In genomic region chr3:122122127-122122663, GRCm38 (mm10) we compare ENCODE assay signal across 8 mouse cellular contexts.
DNase-seq lines count a peak whose midpoint lies in the region; ATAC-seq and TF ChIP-seq lines count a peak whose summit lies in the region.

No protein-coding gene starts in this region.

- peaks cover 5% of the 10 kb centered on the region; the same call in 1 of the 2 replicates for H3K4me1 ChIP-seq in forebrain, embryonic 11.5 days (replicated peaks; ENCODE audit: control insufficient read depth, insufficient read depth, low read length)
- peaks cover 10% of the 10 kb centered on the region for H3K4me1 ChIP-seq in heart, embryonic 16.5 days (ENCODE audit: control insufficient read depth, insufficient read depth, low read length)
- peaks cover 0 to 3% of the 10 kb centered on the region in 2 experiments; a peak in 2 of 4 replicates for H3K4me1 ChIP-seq in liver, embryonic 14.5 days (replicated peaks; ENCODE audit: control insufficient read depth in 2 of 2, insufficient read depth in 2 of 2, low read length in 1 of 2)
- peaks cover 12% of the 10 kb centered on the region for H3K4me1 ChIP-seq in neural tube, embryonic 13.5 days (replicated peaks)
- peaks cover 4% of the 10 kb centered on the region; the same call in 1 of the 2 replicates for H3K4me1 ChIP-seq in testis, adult 2 months (ENCODE audit: control insufficient read depth, insufficient read depth, low read length)

- no peaks in the 10 kb centered on the region for H3K27me3 ChIP-seq in forebrain, embryonic 11.5 days (ENCODE audit: control insufficient read depth, insufficient read depth, low read length)
- no peaks in the 10 kb centered on the region for H3K27me3 ChIP-seq in heart, embryonic 16.5 days (ENCODE audit: control insufficient read depth, insufficient read depth, low read length)
- H3K27me3 ChIP-seq in liver, embryonic 14.5 days (ENCODE audit: control insufficient read depth, insufficient read depth, low read length): no peaks in the 10 kb centered on the region
- H3K27me3 ChIP-seq in neural tube, embryonic 13.5 days: no peaks in the 10 kb centered on the region
- no peaks in the 10 kb centered on the region for H3K27me3 ChIP-seq in testis, adult 2 months (ENCODE audit: control insufficient read depth, insufficient read depth, low read length)

- DNase-seq in brain, embryonic 18.5 days (ENCODE audit: low read depth, low spot score): peak; percentile 51
- DNase-seq in forebrain, embryonic 11.5 days (ENCODE audit: low spot score): peak; percentile 92
- peak; percentile 98 for DNase-seq in kidney, postnatal 25 days
- peak in 2 of 3 experiments; percentile 49 to 54 for DNase-seq in liver, embryonic 14.5 days (ENCODE audit: low read depth in 3 of 3, low spot score in 3 of 3)

- TF ChIP-seq POLR2A in testis, adult 2 months (IDR thresholded peaks at IDR 0.05; ENCODE audit: control insufficient read depth, low read depth, low read length): no peak

- WGBS in forebrain, embryonic 11.5 days: 14% methylated on average over 17 of the region's 17 CpGs
- WGBS in heart, embryonic 16.5 days: 7% methylated on average over 17 of the region's 17 CpGs
- WGBS in liver, embryonic 14.5 days (ENCODE audit: insufficient replicate concordance): 8% methylated on average over 17 of the region's 17 CpGs
- WGBS in neural tube, embryonic 13.5 days: 15% methylated on average over 17 of the region's 17 CpGs

- ATAC-seq in CD4-positive, CD25-positive, alpha-beta regulatory T cell, adult 4 months: peak; percentile 70
- peak; percentile 87 for ATAC-seq in forebrain, embryonic 11.5 days (replicated peaks; ENCODE audit: low FRiP score)
- ATAC-seq in heart, embryonic 16.5 days (replicated peaks; ENCODE audit: extremely low read depth, insufficient read depth, low FRiP score): peak; percentile 98
- peak; percentile 77 for ATAC-seq in liver, embryonic 14.5 days (ENCODE audit: insufficient read depth)
- peak; percentile 90 for ATAC-seq in neural tube, embryonic 13.5 days (ENCODE audit: low read depth)

- peak overlapping the region; percentile 37 for H3K4me2 ChIP-seq in forebrain, embryonic 11.5 days (ENCODE audit: low read depth, low read length, severe bottlenecking)
- H3K4me2 ChIP-seq in heart, embryonic 16.5 days (ENCODE audit: low read depth, low read length): peak overlapping the region; percentile 68
- peak overlapping the region; percentile 57 for H3K4me2 ChIP-seq in liver, embryonic 14.5 days (ENCODE audit: low read depth)
- peak overlapping the region; percentile 58 for H3K4me2 ChIP-seq in neural tube, embryonic 13.5 days

- TF ChIP-seq EP300 in liver, embryonic 14.5 days (IDR thresholded peaks at IDR 0.05; ENCODE audit: low read depth): no peak

- no peak overlapping the region for H3K9ac ChIP-seq in forebrain, embryonic 11.5 days (ENCODE audit: low read length)
- H3K9ac ChIP-seq in heart, embryonic 16.5 days (ENCODE audit: low read length): peak overlapping the region; percentile 52
- no peak overlapping the region for H3K9ac ChIP-seq in liver, embryonic 14.5 days (replicated peaks)
- peak overlapping the region; percentile 58 for H3K9ac ChIP-seq in neural tube, embryonic 13.5 days

- TF ChIP-seq CTCF in liver, embryonic 14.5 days (IDR thresholded peaks at IDR 0.05; ENCODE audit: low read depth): peak; percentile 91
- TF ChIP-seq CTCF in testis, adult 2 months (IDR thresholded peaks at IDR 0.05; ENCODE audit: control insufficient read depth, insufficient read depth, insufficient replicate concordance, low read depth, low read length): peak; percentile 55; the same call in 1 of the 2 replicates

- H3K27ac ChIP-seq in forebrain, embryonic 11.5 days (ENCODE audit: low read depth, low read length): no peak overlapping the region
- peak overlapping the region; percentile 79 for H3K27ac ChIP-seq in heart, embryonic 16.5 days (ENCODE audit: low read length)
- H3K27ac ChIP-seq in liver, embryonic 14.5 days: no peak overlapping the region
- H3K27ac ChIP-seq in neural tube, embryonic 13.5 days (replicated peaks): peak overlapping the region; percentile 33; the same call in 1 of the 2 replicates
- peak overlapping the region; percentile 40; the same call in 1 of the 2 replicates for H3K27ac ChIP-seq in testis, adult 2 months (ENCODE audit: control insufficient read depth, insufficient read depth, low read depth, low read length)

- peak overlapping the region; percentile 6; the same call in 1 of the 2 replicates for H3K4me3 ChIP-seq in forebrain, embryonic 11.5 days (ENCODE audit: low read depth, low read length)
- peak overlapping the region; percentile 43 for H3K4me3 ChIP-seq in heart, embryonic 16.5 days (ENCODE audit: low read length)
- H3K4me3 ChIP-seq in liver, embryonic 14.5 days (ENCODE audit: insufficient read depth in 1 of 2, low read depth in 2 of 2, low read length in 2 of 2): peak overlapping the region; percentile 31 to 55
- H3K4me3 ChIP-seq in neural tube, embryonic 13.5 days: peak overlapping the region; percentile 30
- H3K4me3 ChIP-seq in testis, adult 2 months (ENCODE audit: control insufficient read depth, low read depth, low read length): no peak overlapping the region

- no peaks in the 10 kb centered on the region for H3K36me3 ChIP-seq in forebrain, embryonic 11.5 days (ENCODE audit: control insufficient read depth, insufficient read depth, low read length)
- H3K36me3 ChIP-seq in heart, embryonic 16.5 days (ENCODE audit: control insufficient read depth, insufficient read depth): no peaks in the 10 kb centered on the region
- H3K36me3 ChIP-seq in liver, embryonic 14.5 days (replicated peaks; ENCODE audit: control insufficient read depth, insufficient read depth, low read depth): no peaks in the 10 kb centered on the region
- H3K36me3 ChIP-seq in neural tube, embryonic 13.5 days: no peaks in the 10 kb centered on the region
- no peaks in the 10 kb centered on the region for H3K36me3 ChIP-seq in testis, adult 2 months (ENCODE audit: control insufficient read depth, insufficient read depth, low read length)

- H3K9me3 ChIP-seq in forebrain, embryonic 11.5 days (ENCODE audit: control insufficient read depth, low read length): no peaks in the 10 kb centered on the region
- H3K9me3 ChIP-seq in heart, embryonic 16.5 days (replicated peaks; ENCODE audit: control insufficient read depth, low read length): no peaks in the 10 kb centered on the region
- no peaks in the 10 kb centered on the region for H3K9me3 ChIP-seq in liver, embryonic 14.5 days (ENCODE audit: control insufficient read depth, low read length)
- H3K9me3 ChIP-seq in neural tube, embryonic 13.5 days: no peaks in the 10 kb centered on the region

Comparison
In these comparisons a context has a peak if more than half of its experiments do, and no peak if none do; other contexts are left out.
1. H3K27ac ChIP-seq: peak in heart, embryonic 16.5 days (single experiment), neural tube, embryonic 13.5 days (single experiment) and testis, adult 2 months (single experiment); none in forebrain, embryonic 11.5 days (single experiment) and liver, embryonic 14.5 days (single experiment).
2. H3K9ac ChIP-seq: peak in heart, embryonic 16.5 days (single experiment) and neural tube, embryonic 13.5 days (single experiment); none in forebrain, embryonic 11.5 days (single experiment) and liver, embryonic 14.5 days (single experiment).
3. Peak in every context shown above with its lines, with median percentiles within 50 percentile points of each other: ATAC-seq, DNase-seq and H3K4me2 ChIP-seq.